Mouse (Mus musculus): ENCODE data around the gene Tec.

DNA sequence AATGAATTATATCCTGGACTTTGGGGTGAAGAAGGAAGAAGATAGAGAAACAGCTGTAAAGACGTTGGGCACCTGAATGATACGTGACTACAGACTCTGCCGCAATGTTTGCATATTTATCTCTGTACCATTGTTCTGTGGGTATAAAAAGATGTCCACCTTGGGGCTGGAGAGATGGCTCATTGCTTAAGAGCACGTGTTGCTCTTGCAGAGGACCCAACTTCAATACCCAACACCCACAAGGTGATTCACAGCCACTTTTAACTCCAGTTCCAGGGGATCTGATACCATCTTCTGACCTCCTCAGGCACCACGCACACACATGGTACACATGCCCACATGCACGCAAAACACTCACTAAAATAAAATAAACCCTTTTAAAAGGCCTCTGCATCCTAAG lies 52.9 kb downstream of the Tec start:
- no peak for TF ChIP-seq MEF2A (IDR thresholded peaks at IDR 0.05; ENCODE audit: borderline replicate concordance, low read depth, low read length)
- TF ChIP-seq CTCF (conservative IDR thresholded peaks at IDR 0.05 in 1 of 2, IDR thresholded peaks at IDR 0.05 in 1 of 2; ENCODE audit: low read depth in 2 of 2, low read length in 2 of 2), result no peak
- no peak for TF ChIP-seq UBTF (IDR thresholded peaks at IDR 0.05; ENCODE audit: low read depth, low read length)
- TF ChIP-seq ZNF384 (IDR thresholded peaks at IDR 0.05; ENCODE audit: low read depth, low read length), result no peak

All from CH12.LX (cell line).